Mouse (Mus musculus): ENCODE data around the gene Nudt3.

GRCm38 (mm10) chr17:27629249-27630020 is 6.1 kb upstream of the Nudt3 start:
- TF ChIP-seq POLR2A (IDR thresholded peaks at IDR 0.05; ENCODE audit: borderline replicate concordance, low read depth, low read length) (no peak), CTCF (IDR thresholded peaks at IDR 0.05; ENCODE audit: low read depth, low read length) (peak; percentile 50)

Measured in bone marrow macrophage, adult 2 months (primary cell).